Mouse (Mus musculus): ENCODE measurements around the gene Nkain4.

The Nkain4 gene

DNA sequence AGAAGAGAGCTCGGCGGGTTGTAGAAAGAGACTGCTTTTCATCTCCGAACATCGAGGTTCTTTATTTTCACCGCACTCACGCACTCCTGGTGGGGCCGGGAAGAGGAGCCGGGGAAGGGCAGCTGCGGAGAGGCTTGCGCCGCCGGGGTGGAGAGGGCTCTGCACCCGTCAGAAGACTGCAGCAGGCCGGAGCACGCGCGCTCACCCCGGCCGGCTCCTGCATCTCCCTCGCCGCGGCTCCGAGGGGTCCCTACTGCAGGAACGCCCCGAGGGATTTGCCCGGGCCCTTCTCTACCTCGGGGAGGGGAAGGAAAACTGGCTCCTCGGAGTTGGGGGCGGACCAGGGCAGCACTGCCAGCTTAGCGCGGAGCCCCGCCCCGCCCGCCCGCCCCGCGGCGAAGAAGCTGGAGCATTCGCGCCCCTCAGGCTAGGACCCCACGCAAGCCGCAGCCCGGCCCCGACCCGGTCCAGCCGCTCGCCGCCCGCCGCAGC is 60.9 kb downstream of the Nkain4 start:
- DNase-seq, result no peak

GRCm38 (mm10) chr2:180892841-180893521 is 61.5 kb downstream of the Nkain4 start:
- no peak for DNase-seq

DNA sequence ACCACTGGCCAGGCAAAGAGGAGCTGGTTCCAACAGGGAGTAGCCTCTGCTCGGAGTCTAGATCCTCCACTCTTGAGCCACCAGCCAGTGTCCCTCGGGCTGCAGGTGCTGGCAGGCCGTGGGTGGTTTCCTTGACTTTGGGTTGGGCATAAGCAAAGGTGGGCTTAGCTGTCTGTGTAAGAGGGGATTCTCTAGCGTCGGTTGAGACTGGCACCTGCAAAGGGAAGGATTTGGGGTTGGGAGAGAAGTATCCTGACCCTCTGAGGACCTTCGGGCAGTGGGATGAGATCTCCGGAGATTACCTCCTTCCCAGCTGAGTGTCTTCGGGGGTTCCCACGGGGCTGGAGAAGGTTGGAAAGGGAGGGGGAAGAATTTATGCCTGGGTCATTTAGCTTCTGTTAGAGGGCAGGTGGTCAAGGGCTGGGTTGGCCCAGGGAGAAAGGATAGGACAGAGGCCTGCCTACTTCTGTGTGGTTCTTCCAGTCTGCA is 62.6 kb downstream of the Nkain4 start:
- no peak for DNase-seq

- no peak for DNase-seq
Observed at GRCm38 (mm10) chr2:180891075-180891834, 63.2 kb downstream of the Nkain4 start.

DNA sequence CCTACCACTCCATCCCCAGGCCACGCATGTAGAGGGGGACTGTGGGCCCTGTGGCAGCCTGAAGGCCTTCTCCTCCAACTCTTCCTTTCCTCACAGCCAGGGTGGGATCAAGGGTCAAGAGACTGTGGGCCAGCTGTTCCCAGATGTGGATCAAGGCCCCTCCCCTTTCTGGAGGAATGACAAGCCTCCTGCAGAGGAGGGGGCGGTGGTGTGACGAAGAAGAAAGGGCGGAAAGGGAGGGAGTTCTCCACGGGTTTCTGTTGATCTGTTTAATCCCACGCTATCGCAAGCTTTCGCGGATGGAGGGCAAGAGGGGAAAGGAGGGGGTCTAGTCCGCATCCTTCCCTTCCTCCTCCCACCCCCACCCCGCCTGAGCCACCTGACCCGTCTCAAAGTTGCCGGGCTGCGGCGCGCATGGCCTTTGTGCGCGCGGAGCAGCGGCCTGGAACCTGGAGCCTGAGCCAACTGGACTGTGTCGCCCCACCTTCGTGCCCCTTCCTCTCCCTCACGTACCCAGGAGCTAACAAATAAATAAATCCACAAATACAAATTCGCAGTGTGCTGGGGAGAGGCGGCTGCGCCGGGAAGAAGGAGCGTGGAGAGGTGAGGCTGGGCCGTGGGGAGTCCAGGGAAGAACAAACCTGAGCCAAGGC is 64.0 kb downstream of the Nkain4 start:
- no peak for DNase-seq

DNA sequence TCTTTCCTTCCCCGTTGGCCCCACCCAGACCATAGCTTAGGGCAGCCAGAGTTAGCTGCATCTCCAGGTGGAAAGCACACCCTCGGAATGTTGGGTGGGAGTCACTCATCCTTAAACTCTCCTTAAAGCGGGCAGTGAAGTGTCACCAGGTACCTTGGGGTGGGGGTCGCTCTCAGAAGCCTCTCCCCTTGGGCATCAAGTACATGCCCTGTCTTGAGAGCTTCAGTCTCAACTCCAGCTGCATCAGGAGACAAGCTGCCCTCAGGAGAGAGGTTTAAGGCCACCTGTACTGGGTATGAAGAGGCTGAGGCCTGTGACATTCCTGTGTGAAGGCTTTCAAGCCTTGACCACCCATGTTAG is 64.6 kb downstream of the Nkain4 start:
- no peak for DNase-seq

GRCm38 (mm10) chr2:180889271-180889920 is 65.1 kb downstream of the Nkain4 start:
- peak in 1 of 2 experiments; percentile 13 for DNase-seq

- DNase-seq, result peak in 1 of 2 experiments; percentile 23
Observed at GRCm38 (mm10) chr2:180885270-180885669, 69.2 kb downstream of the Nkain4 start.

Measured in kidney, postnatal 25 days (tissue).